Mouse (Mus musculus): ENCODE results near the gene Prr5l.

The Prr5l gene

DNA sequence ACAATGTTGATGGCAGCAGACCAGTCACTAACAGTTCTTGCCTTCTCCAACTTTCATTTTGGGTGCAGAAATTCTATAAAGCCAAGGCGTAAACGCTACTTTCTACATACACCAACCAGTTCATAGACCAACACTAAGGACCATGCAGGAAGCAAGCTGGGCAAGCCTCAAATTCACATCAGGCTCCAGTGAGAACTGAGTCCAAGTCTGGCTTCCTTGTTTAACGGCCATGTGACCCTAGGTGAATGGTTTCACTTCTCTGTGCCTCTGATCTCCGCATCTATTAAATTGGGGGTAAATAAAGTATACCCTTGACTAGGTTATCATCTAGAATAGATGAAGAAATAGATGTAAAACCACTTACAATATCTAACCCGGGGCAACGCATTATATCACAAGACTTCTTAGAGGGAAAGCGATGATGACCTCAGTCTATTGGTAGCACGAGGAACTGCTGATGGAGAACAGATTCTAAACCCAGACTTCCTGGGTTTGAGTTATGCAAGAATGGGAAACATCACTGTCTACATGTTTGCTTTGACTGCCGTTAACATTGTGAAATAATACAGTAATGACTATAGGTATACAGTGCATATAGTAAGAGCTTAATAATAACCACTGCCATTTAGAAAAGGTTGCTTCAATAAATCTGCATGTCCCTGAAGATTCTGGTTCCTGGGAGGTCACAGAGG is 1.2 kb downstream of the Prr5l start:
- no peak for DNase-seq (ENCODE audit: low spot score)

DNA sequence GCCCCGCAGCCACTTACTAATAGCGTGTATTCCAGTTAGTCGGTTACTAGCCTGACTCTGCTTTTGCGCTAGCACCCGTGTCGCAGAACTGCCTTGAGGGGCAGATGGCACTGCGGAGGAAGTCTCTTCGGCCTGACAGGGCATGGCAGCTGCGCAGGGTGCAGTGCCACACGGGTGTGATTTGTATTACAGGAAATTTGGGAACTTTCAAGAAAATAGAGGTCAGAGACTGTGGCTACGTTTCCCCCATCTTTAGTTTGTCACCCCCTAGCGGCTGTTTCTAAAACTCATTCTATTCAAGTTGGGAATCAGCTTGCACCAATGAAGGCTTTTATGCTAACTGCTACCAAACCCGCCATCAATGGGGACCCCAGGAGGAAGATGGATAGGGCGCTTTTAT is 11.6 kb downstream of the Prr5l start:
- peak; percentile 57 for DNase-seq (ENCODE audit: low spot score)

DNA sequence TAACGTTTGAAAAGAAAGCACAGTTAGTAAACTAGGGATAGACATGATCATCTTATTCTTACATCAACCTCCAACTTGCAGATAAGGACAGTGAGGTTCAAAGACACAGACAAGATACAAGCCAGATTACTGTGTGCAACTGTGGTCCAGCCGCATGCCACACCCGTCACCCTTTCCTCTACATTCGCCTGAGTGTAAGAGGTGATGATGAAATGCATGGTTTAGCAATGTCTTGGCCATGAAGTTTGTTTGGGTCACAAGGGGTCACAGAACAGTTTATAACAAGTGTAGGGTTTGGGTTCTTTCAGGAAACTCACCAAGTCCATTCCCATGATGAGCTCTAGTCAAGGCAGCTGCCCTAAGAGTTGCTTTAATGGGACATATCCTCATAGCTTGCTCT is 14.1 kb downstream of the Prr5l start:
- DNase-seq (ENCODE audit: low spot score), result no peak

DNA sequence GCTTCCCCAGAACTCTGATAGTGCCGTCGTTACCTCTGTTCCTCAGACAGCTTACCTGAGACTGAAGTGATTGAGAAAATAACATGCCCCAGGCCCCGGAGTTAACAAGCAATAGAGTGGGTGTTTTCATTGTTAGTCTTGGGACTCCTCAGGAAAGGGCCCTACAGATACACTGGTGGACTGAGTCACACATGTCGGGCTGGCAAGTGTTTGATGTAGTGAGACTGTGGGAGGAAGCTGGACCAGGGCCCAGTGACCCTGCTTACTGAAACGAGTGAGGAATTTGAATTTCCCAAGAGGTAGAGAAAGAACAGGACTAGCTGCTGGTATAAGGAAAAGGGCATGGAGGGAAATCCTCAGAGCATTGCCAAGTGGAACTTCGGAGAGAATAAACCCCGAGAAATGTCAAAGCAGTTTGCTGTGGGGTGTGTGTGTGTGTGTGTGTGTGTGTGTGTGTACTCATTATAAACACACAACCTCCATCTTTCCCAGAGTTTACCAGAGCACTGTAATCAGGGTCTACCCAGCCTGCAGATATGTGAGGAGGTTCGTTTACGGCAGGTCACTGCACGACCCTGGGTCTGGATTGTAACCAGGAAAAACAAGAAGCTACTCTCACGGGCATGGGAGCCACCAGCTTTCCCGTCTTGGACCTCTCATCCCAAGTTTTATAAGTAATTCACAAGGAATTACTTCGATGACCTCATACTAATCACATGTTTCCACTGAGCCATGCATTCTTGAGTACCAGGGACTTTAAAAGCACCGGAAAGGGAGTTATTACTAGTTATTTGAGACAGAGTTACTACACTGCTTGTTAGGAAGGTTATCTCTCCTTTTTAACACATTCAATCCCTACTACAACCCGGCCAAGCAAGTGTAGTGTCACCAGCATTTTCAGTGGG is 20.4 kb downstream of the Prr5l start:
- no peak for DNase-seq (ENCODE audit: low spot score)

DNA sequence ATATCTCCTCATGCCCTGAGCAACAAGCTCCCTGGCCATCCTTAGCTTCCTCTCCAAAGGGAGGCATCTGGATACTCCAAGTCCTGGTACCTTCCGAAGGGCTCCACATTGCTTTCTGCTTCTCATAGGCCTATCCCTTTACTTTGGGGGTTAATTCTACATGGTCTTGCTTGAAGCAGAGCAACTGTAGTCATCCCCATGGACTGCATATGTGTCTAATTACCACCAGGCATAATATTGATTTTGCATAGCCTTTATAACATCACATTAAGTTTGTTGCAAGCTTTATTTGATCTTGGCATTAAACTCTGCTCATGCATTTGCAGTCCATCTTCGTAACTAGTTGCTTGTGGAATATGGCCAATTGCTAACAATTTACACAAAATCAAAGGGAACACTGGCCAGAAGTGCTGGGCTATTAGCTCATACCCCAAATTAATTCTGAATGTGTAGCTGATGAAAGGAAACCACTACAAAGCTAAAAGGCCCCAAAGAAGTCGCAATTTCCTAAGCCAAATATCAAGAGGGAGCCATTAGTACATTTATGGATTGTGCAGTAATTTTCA is 21.8 kb downstream of the Prr5l start:
- no peak for DNase-seq (ENCODE audit: low spot score)

DNA sequence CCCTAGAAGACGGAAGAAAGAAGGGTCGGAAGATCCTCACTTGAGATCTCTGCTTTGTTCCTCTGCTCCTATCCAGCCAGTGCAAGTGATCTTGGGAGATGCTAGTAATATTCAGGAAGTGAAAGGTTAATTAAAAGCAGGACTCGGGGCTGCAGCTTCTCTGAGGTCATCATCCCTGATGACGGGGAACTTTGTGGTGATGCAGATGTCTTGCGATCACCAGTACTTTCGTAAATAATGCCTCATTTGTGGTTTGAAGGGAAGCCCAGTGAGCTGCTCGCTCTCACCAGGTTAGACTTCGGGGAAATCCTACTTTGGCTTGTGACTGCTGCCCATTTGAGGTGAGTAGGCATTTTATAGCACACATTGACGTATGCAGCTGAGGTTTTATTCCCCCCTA is 26.7 kb downstream of the Prr5l start:
- DNase-seq (ENCODE audit: low spot score), result no peak

DNA sequence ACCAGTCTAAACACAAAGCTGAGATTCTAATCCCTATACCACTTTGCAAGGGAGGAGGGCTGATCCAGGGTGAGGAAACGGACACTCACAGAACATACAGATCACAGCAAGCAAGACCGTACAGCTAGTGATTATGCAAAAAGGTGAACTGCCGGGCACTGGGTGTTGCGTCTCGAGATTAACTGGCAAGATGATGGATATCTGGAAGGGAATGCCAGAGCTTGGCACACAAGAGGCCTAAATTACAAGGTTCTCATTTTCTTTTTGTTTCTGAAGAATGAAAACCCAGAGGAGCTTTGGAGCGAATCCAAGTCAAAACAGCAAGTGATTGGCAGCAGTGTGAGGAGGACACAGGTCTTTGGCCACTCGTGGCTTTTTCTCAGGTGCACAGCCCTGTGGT is 28.0 kb downstream of the Prr5l start:
- no peak for DNase-seq (ENCODE audit: low spot score)

DNA sequence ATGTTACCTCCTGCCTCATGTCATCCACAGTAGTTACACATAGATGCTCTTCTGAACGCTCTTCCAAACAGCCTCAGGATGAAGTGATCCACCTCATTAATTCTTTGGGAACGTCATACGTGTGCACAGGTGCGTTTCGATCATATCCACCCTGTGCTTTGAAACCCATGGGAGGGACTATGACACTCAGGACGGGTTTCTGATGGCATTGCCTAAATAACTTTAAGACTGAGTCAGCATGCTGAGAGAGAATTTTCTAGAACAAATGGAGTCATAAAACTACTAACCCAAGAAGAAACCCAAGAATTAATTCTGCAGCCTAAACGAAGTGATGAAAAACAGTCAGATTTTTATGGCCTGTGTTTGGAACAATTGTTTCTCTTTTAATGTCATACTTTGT is 40.1 kb downstream of the Prr5l start:
- DNase-seq (ENCODE audit: low spot score), result no peak

DNA sequence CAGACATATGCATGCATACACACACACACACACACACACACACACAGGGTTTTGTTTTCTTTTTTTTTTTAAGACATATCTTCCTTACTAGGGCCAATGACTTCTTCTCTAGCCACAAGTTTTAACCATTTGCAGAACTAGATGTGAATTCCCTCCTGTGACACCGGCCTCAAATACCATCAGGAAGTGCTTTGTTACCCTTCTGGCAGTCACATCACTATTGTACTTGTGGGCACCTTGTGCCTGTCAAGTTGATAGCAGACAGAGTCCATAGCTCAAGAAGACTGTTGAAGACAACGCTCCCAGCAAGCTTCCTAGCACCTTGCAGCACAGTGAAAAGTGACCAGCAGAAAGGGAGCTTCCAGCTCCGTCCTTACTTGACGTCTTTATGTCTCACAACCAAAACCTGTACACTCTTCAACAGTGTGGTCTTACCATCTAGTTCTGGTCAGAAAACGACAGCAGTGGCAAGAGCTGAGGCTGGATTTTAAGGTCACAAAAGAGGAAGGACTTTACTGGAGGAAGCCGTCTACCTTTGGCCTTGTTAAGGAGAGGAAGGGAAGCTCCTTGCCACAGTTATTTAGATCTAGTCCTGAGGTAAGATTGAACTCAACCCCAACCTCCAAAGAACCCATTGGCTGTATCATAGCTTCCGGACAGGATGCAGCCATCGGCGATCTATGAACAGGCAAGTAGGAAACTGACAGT is 47.9 kb downstream of the Prr5l start:
- no peak for DNase-seq (ENCODE audit: low spot score)

DNA sequence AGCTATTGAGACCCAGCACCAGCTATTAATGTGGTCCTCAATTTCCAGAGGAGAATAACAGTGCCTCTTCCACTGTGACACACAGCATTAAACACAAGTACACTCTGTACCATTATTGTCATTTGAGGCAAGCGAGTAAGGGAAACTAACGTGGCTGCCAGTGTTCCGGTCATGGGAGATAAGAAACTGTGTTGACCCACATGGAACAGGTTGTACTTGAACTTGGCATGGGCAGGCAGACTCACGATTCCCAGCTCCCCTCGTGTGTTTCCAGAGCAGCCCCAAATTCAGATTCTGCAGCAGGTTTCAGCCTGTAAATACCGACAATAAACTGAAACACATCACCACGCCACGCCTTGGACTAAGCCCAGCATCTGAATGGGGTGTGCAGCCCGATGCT is 50.5 kb downstream of the Prr5l start:
- no peak for DNase-seq (ENCODE audit: low spot score)

DNA sequence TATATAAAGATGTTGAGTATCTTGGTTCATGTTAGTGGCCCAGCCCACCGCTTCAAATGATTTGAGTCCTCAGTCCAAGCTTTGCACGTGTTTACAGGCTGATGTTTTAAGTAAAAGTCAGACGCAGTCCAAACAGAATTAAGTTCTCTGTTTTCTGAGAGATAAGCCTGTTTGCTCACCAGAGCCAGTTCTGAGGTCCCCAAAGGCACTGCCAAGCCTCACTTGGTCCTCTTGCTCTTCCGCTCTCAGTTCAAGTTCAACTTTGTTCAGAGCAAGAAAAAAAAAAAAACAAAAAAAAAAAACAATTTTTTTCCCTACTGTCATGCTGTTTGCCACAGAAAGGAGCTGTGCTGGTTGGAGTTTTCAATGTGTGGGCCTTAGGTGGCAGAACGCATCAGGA is 51.0 kb downstream of the Prr5l start:
- DNase-seq (ENCODE audit: low spot score), result no peak

DNA sequence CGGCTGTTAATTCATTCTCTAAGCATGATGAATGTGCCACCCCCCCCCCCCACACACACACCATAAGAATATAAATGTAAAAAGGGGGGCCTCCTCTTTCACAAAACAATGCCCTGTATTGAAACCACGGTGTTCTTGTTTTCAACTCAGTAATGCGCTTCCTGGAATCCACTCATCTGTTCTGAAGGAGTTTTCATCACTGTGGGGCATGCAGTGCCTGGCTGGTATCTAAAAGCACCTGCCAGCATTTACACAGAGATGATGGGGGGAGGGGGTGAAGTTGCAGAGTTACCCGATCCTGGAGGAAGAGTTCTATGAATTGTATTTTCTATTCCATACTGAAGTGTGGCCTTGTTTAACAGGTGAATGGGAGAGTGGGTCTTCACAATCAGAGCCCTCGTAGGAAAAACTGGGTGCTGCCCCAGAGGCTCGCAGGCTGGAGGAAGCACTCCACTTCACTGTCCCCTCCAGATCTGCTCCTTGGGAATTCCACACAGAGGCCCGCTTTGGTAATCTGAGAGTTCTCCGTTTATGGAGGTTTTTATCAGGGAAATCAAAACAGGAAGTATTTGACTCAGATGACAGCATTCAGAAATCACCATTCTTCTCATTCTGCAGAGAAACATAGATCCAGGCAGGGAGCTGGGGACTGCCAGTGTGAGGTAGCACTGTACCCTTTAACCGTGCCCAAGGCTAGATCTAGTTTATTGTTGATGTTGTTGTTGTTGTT is 52.5 kb downstream of the Prr5l start:
- no peak for DNase-seq (ENCODE audit: low spot score)

DNA sequence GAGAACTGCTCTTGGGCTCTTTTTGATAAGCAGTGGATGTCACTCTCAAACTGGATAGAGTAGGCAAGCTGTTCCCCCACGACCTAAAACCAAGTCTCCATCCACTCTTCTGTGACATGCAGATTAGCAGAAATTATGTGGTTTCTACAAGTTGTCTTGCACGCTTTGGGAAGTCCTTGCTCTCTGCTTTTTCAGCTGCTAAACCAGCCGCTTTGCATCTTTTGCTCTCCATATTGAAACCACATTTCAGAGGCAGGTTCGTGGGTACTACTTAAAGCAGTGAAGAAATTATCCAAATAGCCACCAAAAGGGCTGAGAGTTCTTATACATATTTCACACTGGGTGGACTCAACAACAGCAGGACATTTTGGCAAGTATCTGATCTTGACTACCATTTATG is 53.8 kb downstream of the Prr5l start:
- no peak for DNase-seq (ENCODE audit: low spot score)

DNA sequence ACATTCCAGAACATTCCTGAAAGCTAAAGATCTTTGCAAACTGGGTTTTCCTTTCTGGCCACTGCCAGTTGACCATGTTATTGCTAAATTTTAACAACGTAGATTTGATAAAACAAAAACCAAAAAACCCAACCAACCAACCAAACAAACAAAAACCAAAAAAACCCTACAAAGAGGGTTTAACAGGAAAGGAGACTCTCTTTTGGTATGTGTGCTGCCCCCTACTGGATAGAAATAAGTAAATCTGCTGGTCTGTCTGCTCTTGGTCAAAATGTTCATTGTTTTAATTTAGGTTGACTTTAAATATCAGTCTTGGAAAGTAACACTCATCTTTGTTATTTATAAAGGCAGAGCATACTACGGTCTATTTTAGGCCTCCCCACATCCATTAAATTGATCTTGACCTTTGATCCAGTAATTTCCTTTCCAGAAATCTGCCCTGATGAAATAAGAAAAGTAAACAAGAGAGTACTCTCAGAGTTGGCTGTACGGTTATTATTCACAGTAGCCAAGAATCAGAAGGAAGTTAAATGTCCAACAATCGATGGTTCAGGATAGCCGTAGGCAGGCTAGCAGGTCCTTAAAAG is 54.7 kb downstream of the Prr5l start:
- no peak for DNase-seq (ENCODE audit: low spot score)

DNA sequence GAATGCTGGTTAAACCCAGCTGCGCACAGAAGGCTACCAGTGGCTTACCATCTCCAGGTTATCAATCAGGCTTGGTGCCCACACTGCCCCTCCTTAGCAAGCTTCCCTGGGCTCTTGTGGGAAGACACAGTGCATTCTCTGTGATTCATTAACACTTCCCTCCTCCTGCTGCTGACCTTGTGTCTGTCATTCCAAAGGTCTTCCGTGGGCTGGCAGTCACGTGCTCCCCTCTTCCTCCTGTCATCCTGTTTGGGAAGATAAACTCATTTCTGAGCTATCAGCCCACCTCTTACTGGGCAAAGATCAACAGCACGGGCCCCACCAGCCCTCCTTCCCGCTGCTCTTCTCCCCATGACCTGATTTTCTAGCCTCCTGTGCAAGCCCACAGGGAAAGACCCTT is 55.2 kb downstream of the Prr5l start:
- no peak for DNase-seq (ENCODE audit: low spot score)

DNA sequence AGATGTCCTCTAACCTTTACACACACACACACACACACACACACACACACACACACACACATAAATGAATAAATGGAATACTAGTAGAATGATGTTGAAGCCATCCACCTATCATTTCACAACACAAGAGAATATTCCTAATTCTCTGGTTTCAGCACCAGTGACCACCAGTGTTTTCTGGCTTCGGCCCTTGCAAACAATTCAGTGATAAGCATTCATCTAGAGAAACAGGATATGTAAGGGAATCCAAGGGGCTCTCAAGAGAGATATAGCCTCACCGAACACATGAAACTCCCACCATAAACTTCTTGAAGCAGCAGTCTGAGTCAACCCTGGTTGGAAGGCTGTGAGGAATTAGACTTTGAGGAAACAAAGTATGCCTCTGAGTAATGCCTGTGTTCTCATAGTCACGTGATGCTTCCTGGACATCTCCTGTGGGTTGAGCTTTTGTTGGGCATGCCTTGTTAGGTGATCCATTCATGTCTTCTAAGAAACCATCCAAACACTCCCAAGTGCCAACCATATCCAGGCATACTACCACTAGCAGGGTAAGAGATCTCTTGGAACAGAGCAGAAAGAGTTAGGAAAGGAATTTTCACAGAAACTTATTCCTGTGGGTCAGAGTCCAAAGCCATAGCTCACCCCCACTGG is 55.8 kb downstream of the Prr5l start:
- no peak for DNase-seq (ENCODE audit: low spot score)

DNA sequence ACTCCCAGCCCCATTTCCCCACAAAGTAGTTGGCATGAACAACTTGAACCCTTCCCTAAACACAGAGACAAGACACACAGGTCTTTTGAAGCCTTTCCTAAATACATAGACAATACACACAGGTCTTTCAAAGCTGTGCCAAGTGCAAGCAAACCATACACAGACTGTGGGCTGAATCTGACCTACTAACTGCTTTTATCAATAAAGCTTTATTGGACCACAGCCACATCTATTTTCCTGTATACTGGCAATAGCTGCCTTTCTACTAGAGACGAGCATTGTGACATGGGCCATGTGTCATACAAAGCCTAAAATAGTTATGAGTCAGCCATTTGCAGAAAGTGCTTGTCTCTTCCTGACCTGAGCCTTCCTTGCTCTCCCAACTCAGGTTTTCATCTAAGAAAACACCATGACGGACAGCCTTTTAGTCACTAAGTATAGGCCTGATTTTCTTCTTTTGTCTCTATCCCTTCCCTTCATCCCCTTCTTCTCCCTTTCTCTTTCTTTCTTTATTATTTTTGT is 56.6 kb downstream of the Prr5l start:
- no peak for DNase-seq (ENCODE audit: low spot score)

DNA sequence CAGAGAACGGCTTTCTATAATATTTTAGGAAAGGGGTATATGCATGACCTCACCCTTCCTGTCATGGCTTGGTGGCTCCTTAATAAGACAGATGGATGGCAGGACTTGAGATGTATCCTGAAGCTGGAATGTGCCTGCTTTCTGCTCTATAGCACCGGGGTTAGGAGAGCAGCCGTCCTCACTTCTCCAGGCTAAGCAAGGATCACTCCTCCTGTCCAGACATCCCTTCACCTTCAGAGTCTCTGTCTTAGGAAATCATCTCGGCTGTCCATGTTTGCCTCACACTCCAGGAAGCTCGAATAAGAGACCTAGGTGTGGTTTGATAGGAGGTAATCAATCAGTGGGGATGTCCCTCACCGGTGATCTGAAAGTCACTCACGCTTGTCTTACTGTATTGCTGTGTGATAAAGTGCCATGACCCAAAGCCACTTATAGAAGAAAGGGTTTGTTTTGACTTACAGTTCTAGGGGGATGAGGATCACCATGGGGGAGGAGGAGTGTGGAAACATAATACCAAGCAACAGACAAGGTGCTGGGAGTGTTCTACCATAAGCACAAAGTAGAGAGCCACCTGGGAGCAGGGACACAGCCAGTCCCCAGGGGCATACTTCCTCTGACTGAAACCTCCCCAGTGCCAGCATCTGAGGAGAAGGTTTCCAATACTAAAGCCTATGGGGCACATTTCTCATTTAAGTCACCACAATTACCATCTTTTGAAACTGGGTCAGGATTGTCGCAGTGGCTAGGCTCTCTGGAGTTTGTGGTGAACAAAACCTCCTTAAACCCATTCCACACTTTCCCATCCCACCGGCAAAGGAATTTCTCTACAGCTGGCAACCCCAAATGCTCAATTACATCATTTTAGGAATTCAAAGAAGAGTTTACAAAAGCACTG is 57.4 kb downstream of the Prr5l start:
- DNase-seq (ENCODE audit: low spot score), result no peak

DNA sequence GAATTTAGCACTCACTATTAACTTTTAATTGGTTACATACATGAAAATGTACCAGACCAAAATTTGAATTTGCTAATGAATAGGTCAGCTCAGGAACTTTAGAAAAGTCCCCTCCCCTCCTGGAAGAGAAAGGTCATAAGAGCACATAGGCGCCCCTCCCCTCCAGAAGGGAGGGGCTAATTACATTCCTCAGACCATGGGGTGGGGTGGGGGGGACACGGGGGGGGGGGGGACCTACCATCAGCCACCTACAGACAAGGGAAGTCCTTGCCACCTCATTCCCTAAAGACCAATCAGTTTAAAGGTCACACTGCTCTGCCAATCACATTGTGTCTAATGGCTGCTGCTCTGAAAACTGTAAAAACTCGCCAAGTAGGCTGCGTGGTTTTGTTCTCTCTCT is 59.0 kb downstream of the Prr5l start:
- no peak for DNase-seq (ENCODE audit: low spot score)

DNA sequence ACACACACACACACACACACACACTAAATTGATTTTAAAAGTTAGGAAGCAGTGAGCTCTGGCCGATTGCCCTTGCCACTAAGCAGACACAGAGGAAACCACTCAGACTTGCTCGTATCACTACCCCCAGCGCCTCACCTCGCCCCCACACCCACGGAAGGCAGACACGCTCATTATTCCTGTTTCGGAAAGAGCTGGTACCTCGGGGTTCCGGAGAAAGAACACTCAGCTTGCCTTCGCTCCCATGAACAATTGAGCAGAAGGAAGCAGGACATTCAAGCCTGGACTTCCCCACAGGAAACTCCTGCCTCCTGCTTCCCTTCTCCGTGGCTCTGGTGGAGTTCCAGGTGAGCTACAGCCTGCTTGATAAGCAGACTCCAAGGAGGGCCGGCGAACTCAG is 60.0 kb downstream of the Prr5l start:
- no peak for DNase-seq (ENCODE audit: low spot score)

All from testis, postnatal 10 days (tissue).